Mouse (Mus musculus) A20 (cell line): ENCODE data around the gene Pck2.

Experiments
- DNase-seq: peaks from one replicate; pipeline ENCODE4 v3.0.0-alpha.2; 2011; ENCODE audit warnings: low read depth, low spot score

The Pck2 gene

DNA sequence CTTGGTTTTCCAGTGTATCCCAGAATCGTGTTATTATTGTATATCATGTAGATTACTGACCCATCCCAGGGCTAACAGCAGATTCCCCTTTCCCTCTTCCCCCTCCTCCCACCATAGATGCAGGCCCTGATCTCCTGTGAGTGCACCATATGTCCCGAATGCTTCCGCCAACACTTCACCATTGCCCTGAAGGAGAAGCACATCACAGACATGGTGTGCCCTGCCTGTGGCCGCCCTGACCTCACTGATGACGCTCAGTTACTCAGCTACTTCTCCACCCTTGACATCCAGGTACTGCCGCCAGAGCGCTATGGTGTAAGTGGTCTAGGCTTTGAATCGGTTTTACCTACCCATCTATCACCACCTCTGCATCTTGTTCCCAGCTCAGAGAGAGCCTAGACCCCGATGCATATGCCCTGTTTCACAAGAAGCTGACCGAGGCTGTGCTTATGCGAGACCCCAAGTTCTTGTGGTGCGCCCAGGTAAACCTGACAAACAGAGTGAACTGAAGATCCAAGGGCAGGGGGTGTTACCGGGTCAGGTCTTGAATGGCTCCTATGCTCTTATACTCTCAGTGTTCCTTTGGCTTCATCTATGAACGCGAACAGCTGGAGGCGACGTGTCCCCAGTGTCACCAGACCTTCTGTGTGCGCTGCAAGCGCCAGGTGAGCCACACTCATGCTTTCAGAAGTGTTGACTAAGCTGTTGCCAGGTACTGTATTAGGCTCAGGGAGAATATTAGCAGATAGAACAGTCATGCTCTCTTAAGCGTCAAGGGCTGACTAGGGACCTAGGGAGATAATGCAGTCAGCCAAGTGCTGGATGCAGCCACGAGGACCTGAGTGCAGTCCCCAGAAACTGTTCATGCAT is 58.7 kb downstream of the Pck2 start:
- no peak for DNase-seq
